Mouse (Mus musculus): ENCODE results near the gene Smad3.

DNA sequence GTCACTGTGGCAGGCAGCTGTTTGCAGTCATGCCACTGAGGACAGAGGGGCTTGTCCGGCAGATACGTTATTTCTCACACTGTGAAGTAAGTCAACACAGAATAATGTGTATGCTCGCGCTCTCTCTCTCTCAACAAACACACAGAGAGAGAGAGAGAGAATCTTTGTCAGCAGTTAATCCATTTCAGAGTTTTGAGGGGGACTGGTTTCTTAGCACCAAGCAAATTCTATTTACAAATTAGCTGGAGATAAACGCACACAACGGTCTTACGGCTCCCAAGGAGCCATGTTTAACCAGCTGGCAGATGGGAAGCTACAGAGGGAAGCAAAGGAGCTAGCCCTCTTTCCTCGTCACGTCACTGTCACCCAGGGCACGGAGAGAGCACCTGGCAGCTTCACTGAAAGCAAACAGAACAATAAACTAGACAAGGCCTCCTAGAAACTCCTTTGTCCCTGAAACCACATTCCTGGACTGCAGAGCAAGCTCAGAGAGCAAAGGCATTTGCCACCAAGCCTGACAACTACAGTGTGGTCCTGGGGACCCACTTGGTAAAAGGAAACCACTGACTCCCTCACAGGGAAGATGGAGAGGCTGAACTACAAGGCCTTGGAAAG lies 7.3 kb downstream of the Smad3 start:
- TF ChIP-seq CTCF (IDR thresholded peaks at IDR 0.05; ENCODE audit: insufficient read depth, low read length) (no peak), POLR2A (IDR thresholded peaks at IDR 0.05; ENCODE audit: borderline replicate concordance, extremely low read depth, low read depth, low read length) (no peak)
